ENCODE assay signal across 17 mouse cellular contexts in genomic region chr7:128022974-128023373, GRCm38 (mm10). TPM values are rescaled to one million over a fixed set of nuclear protein-coding genes. Genes with fewer than 3 reads are reported as not detected.
DNase-seq lines count a peak whose midpoint lies in the region; ATAC-seq and TF ChIP-seq lines count a peak whose summit lies in the region.
"Had no signal": no experiment of that assay in that cellular context is flagged by ENCODE, and none has a peak within 500 bp of the region (broad histone marks: within the 10 kb centered on the region; RNA-seq: fewer than 3 reads in every experiment).

No protein-coding gene starts in this region.

- ATAC-seq in embryonic facial prominence, embryonic 11.5 days (replicated peaks; ENCODE audit: insufficient number of reproducible peaks, low FRiP score, low TSS enrichment, low read depth): no peak
- no peak for ATAC-seq in liver, postnatal 0 days

- no peaks in the 10 kb centered on the region for H3K9me3 ChIP-seq in embryonic facial prominence, embryonic 11.5 days (replicated peaks; ENCODE audit: control insufficient read depth, low read length)
- no peaks in the 10 kb centered on the region for H3K9me3 ChIP-seq in embryonic facial prominence, embryonic 10.5 days
- no peaks in the 10 kb centered on the region for H3K9me3 ChIP-seq in liver, postnatal 0 days (ENCODE audit: low read length)
- H3K9me3 ChIP-seq: hindbrain, embryonic 10.5 days had no signal

- H3K27ac ChIP-seq in embryonic facial prominence, embryonic 11.5 days (replicated peaks; ENCODE audit: low read depth, low read length): no peak overlapping the region
- no peak overlapping the region for H3K27ac ChIP-seq in embryonic facial prominence, embryonic 10.5 days (replicated peaks)
- no peak overlapping the region for H3K27ac ChIP-seq in liver, postnatal 0 days (ENCODE audit: low read depth)
- H3K27ac ChIP-seq: hindbrain, embryonic 10.5 days; macrophage had no signal

- H3K4me3 ChIP-seq in embryonic facial prominence, embryonic 11.5 days (ENCODE audit: low read depth, low read length): no peak overlapping the region
- no peak overlapping the region for H3K4me3 ChIP-seq in embryonic facial prominence, embryonic 10.5 days
- H3K4me3 ChIP-seq in liver, postnatal 0 days (ENCODE audit: low read depth, low read length): no peak overlapping the region
- H3K4me3 ChIP-seq: hindbrain, embryonic 10.5 days; myocyte had no signal

- peak; percentile 27 for DNase-seq in embryonic facial prominence, embryonic 11.5 days (ENCODE audit: low spot score)
- no peak for DNase-seq in embryonic facial prominence, embryonic 10.5 days (ENCODE audit: low spot score)
- DNase-seq in liver, postnatal 0 days: no peak
- DNase-seq in liver (no peak), ES-CJ7 (ENCODE audit: low read depth, low spot score) (peak; percentile 65)
- peak; percentile 55 for DNase-seq in induced T-regulatory cell, adult 2 months (ENCODE audit: low read depth)
- no peak for DNase-seq in right cerebral cortex, adult 18-20 months
- no peak for DNase-seq in heart, adult 8-10 months (ENCODE audit: low spot score)
- DNase-seq: adrenal gland, adult 8-10 months; cerebellum, adult 9-10 months; gastrocnemius, postnatal 36 days had no signal

- no peak overlapping the region for H3K4me2 ChIP-seq in embryonic facial prominence, embryonic 11.5 days (ENCODE audit: low read depth, low read length)
- no peak overlapping the region for H3K4me2 ChIP-seq in liver, postnatal 0 days (ENCODE audit: low read depth, low read length)

- TF ChIP-seq EP300 in liver, postnatal 0 days (IDR thresholded peaks at IDR 0.05; ENCODE audit: low read depth): no peak

- H3K9ac ChIP-seq in embryonic facial prominence, embryonic 11.5 days (replicated peaks; ENCODE audit: low read length): no peak overlapping the region
- no peak overlapping the region for H3K9ac ChIP-seq in liver, postnatal 0 days (replicated peaks)

- no peaks in the 10 kb centered on the region for H3K4me1 ChIP-seq in embryonic facial prominence, embryonic 11.5 days (ENCODE audit: control insufficient read depth, insufficient read depth, low read length)
- no peaks in the 10 kb centered on the region for H3K4me1 ChIP-seq in embryonic facial prominence, embryonic 10.5 days
- H3K4me1 ChIP-seq in liver, postnatal 0 days (ENCODE audit: insufficient read depth): 0 out of 2 replicates have a peak, but pooled peaks cover 2% of the 10 kb centered on the region
- H3K4me1 ChIP-seq: hindbrain, embryonic 10.5 days had no signal

- TF ChIP-seq CTCF in liver, postnatal 0 days (IDR thresholded peaks at IDR 0.05; ENCODE audit: low read depth): peak; percentile 63

- H3K27me3 ChIP-seq in embryonic facial prominence, embryonic 11.5 days (ENCODE audit: control insufficient read depth, insufficient read depth, low read length): no peaks in the 10 kb centered on the region
- no peaks in the 10 kb centered on the region for H3K27me3 ChIP-seq in embryonic facial prominence, embryonic 10.5 days (replicated peaks; ENCODE audit: low read depth, poor library complexity, severe bottlenecking)
- H3K27me3 ChIP-seq in liver, postnatal 0 days (ENCODE audit: insufficient read depth, low read length): no peaks in the 10 kb centered on the region

- no peaks in the 10 kb centered on the region for H3K36me3 ChIP-seq in embryonic facial prominence, embryonic 11.5 days (replicated peaks; ENCODE audit: control insufficient read depth, insufficient read depth, low read depth, low read length)
- no peaks in the 10 kb centered on the region for H3K36me3 ChIP-seq in embryonic facial prominence, embryonic 10.5 days (replicated peaks)
- H3K36me3 ChIP-seq in liver, postnatal 0 days (replicated peaks; ENCODE audit: insufficient read depth, low read length): no peaks in the 10 kb centered on the region
- H3K36me3 ChIP-seq: hindbrain, embryonic 10.5 days had no signal

- 59% methylated on average over 8 of the region's 8 CpGs for WGBS in embryonic facial prominence, embryonic 11.5 days
- 61% methylated on average over 8 of the region's 8 CpGs for WGBS in embryonic facial prominence, embryonic 10.5 days
- 62% methylated on average over 8 of the region's 8 CpGs for WGBS in liver, postnatal 0 days (ENCODE audit: insufficient replicate concordance)

RNA-seq across cellular contexts. Expression of gene Trim72, which starts 19.2 kb away (rescaled TPM):
- 0.10 TPM in 1 of 2 replicates, not detected in the other for polyA plus RNA-seq in embryonic facial prominence, embryonic 11.5 days (2014; fragmentation: Nextera tagmentation; extraction: Ambion mirVana)
- not detected in 2 replicates for polyA plus RNA-seq in embryonic facial prominence, embryonic 10.5 days (2016; fragmentation: Nextera tagmentation; extraction: Ambion mirVana)
- 0.12 TPM in 1 of 2 replicates, not detected in the other for polyA plus RNA-seq in liver, postnatal 0 days (2015; fragmentation: Nextera tagmentation; extraction: Ambion mirVana)
- total RNA-seq in heart, adult 8-10 months (2022): 100 to 1,000 TPM; 292 to 380 (median 338) TPM
- polyA plus RNA-seq: hindbrain, embryonic 10.5 days; macrophage had no signal

RNA-seq across cellular contexts. Expression of gene Pycard, which starts 29.3 kb away (rescaled TPM):
- polyA plus RNA-seq in embryonic facial prominence, embryonic 11.5 days (2014; fragmentation: Nextera tagmentation; extraction: Ambion mirVana): 7.3 TPM in 2 replicates
- polyA plus RNA-seq in embryonic facial prominence, embryonic 10.5 days (2016; fragmentation: Nextera tagmentation; extraction: Ambion mirVana): 5.8 and 6.2 TPM in 2 replicates
- polyA plus RNA-seq in liver, postnatal 0 days (2015; fragmentation: Nextera tagmentation; extraction: Ambion mirVana): 25.8 TPM in 2 replicates
- total RNA-seq in heart, adult 8-10 months (2022): 10 to 100 TPM in 1 of 4 experiments, 1 to 10 TPM in 3; 5.4 to 11.0 (median 7.9) TPM

RNA-seq across cellular contexts. Expression of gene Itgam, which starts 39.5 kb away (rescaled TPM):
- 0.39 and 0.91 TPM in 2 replicates for polyA plus RNA-seq in embryonic facial prominence, embryonic 11.5 days (2014; fragmentation: Nextera tagmentation; extraction: Ambion mirVana)
- polyA plus RNA-seq in embryonic facial prominence, embryonic 10.5 days (2016; fragmentation: Nextera tagmentation; extraction: Ambion mirVana): 0.50 and 0.52 TPM in 2 replicates
- polyA plus RNA-seq in liver, postnatal 0 days (2015; fragmentation: Nextera tagmentation; extraction: Ambion mirVana): 5.1 and 6.1 TPM in 2 replicates
- 10 to 100 TPM in 1 of 4 experiments, 1 to 10 TPM in 3; 2.2 to 26.5 (median 3.1) TPM for total RNA-seq in heart, adult 8-10 months (2022)
- polyA plus RNA-seq: C2C12 had no signal

RNA-seq across cellular contexts. Expression of gene Gm49368, which starts 39.5 kb away (rescaled TPM):
- not detected in 2 replicates for polyA plus RNA-seq in embryonic facial prominence, embryonic 11.5 days (2014; fragmentation: Nextera tagmentation; extraction: Ambion mirVana)
- not detected in 2 replicates for polyA plus RNA-seq in embryonic facial prominence, embryonic 10.5 days (2016; fragmentation: Nextera tagmentation; extraction: Ambion mirVana)
- 0.51 TPM in 1 of 2 replicates, not detected in the other for polyA plus RNA-seq in liver, postnatal 0 days (2015; fragmentation: Nextera tagmentation; extraction: Ambion mirVana)
- under 1 TPM in 1 of 4 experiments, not detected in 3; 0.09 TPM for total RNA-seq in heart, adult 8-10 months (2022)
- total RNA-seq: left cerebral cortex, postnatal 36 days had no signal
- polyA plus RNA-seq: C2C12; myocyte; urinary bladder, adult 2 months had no signal

RNA-seq across cellular contexts. Expression of gene Fus, which starts 55.7 kb away (rescaled TPM):
- 52.5 and 57.7 TPM in 2 replicates for polyA plus RNA-seq in embryonic facial prominence, embryonic 11.5 days (2014; fragmentation: Nextera tagmentation; extraction: Ambion mirVana)
- 349 and 372 TPM in 2 replicates for polyA plus RNA-seq in embryonic facial prominence, embryonic 10.5 days (2016; fragmentation: Nextera tagmentation; extraction: Ambion mirVana)
- polyA plus RNA-seq in liver, postnatal 0 days (2015; fragmentation: Nextera tagmentation; extraction: Ambion mirVana): 94.5 and 99.2 TPM in 2 replicates
- 100 to 1,000 TPM; 129 to 232 (median 187) TPM for total RNA-seq in heart, adult 8-10 months (2022)

Comparison
In these comparisons a context has a peak if more than half of its experiments do, and no peak if none do; other contexts are left out.
1. DNase-seq: peak in embryonic facial prominence, embryonic 11.5 days (single experiment), ES-CJ7 (single experiment) and induced T-regulatory cell, adult 2 months (single experiment); none in embryonic facial prominence, embryonic 10.5 days (single experiment), liver, postnatal 0 days (single experiment), liver (single experiment), right cerebral cortex, adult 18-20 months (single experiment) and heart, adult 8-10 months (single experiment).